Mouse (Mus musculus): ENCODE results near the gene Dusp27. TPM values are rescaled to one million over a fixed set of nuclear protein-coding genes. Genes with fewer than 3 reads are reported as not detected.

Dusp27 gene
- total RNA-seq (2023; ENCODE audit: inconsistent age) = not detected in 4 replicates

GRCm38 (mm10) chr1:166127719-166128118 lies at the start of gene Dusp27:
Gene Dusp27 (minus strand): TSS chr1:166127922.

GRCm38 (mm10) chr1:166130224-166130860 lies 2.6 kb upstream of the Dusp27 start, which contains the start of gene Gpa33:
Gene Gpa33 (plus strand): TSS chr1:166130238.

Other genes starting within 250 kb of the Dusp27 start
- 62.5 to 80.9 TPM (median 76.3 TPM) in 4 replicates for gene Pou2f1, start 125.2 kb downstream of the Dusp27 start, total RNA-seq (2023; ENCODE audit: inconsistent age)
- not detected in 4 replicates for gene Gpa33, start 2.3 kb upstream of the Dusp27 start, total RNA-seq (2023; ENCODE audit: inconsistent age)
- gene Mael, start 110.8 kb upstream of the Dusp27 start, total RNA-seq (2023; ENCODE audit: inconsistent age) = not detected in 4 replicates
- 0.09 to 0.42 TPM (median 0.16 TPM) in 3 of 4 replicates, not detected in the other for gene Ildr2, start 126.2 kb upstream of the Dusp27 start, total RNA-seq (2023; ENCODE audit: inconsistent age)

Data from B cell, adult (primary cell).